Mouse (Mus musculus) gastrocnemius, postnatal 14 days (tissue): ENCODE measurements at regions not wholly inside any gene's neighbourhood (a gene's known extent, or its start where the extent isn't known, plus 50 kb on each side); places are given as distances from the start of the nearest gene placed in this dataset.
A peak's percentile ranks its signal among the peaks of the same experiment; 100 is the strongest.

Experiments used
- DNase-seq: peaks from one replicate; pipeline ENCODE4 v3.0.0; 2021; ENCODE audit warnings: mixed read lengths
- intact Hi-C: fragments of 180-260 bp; cut with DNase I; formaldehyde crosslinking; loops from one replicate; pipeline ENCODE4 v1.15.1; 2025; ENCODE audit warnings: low total_unique reads

GRCm38 (mm10) chr12:39070331-39071045 is 291.3 kb downstream of the Etv1 start:
- intact Hi-C loops, result no loop called here
- DNase-seq, result no peak

GRCm38 (mm10) chr12:39073289-39074022 is 294.3 kb downstream of the Etv1 start:
- DNase-seq, result no peak
- intact Hi-C loops, result no loop called here

- no peak for DNase-seq
- intact Hi-C loops, result no loop called here
Measured at GRCm38 (mm10) chr12:39086285-39086684, 307.1 kb downstream of the Etv1 start.

- no peak for DNase-seq
- intact Hi-C loops, result no loop called here
Measured at GRCm38 (mm10) chr12:39094638-39095230, 315.6 kb downstream of the Etv1 start.

GRCm38 (mm10) chr12:39123391-39124095 is 344.4 kb downstream of the Etv1 start:
- intact Hi-C loops, result no loop called here

GRCm38 (mm10) chr12:39154689-39155088 is 375.5 kb downstream of the Etv1 start:
- intact Hi-C loops, result no loop called here
- DNase-seq, result no peak

More at GRCm38 (mm10) chr12:39123391-39124095, 344.4 kb downstream of the Etv1 start:
- DNase-seq, result no peak

GRCm38 (mm10) chr12:39176958-39177357 is 397.8 kb downstream of the Etv1 start:
- intact Hi-C loops, result no loop called here
- no peak for DNase-seq

GRCm38 (mm10) chr12:39224073-39224472 is 444.9 kb downstream of the Etv1 start:
- DNase-seq, result no peak
- intact Hi-C loops, result no loop called here

GRCm38 (mm10) chr12:39256605-39257004 is 477.4 kb downstream of the Etv1 start:
- intact Hi-C loops, result no loop called here

GRCm38 (mm10) chr12:39257571-39257970 is 478.4 kb downstream of the Etv1 start:
- intact Hi-C loops, result no loop called here
- no peak for DNase-seq

More at GRCm38 (mm10) chr12:39256605-39257004, 477.4 kb downstream of the Etv1 start:
- no peak for DNase-seq

- intact Hi-C loops, result no loop called here
- DNase-seq, result no peak
Measured at GRCm38 (mm10) chr12:39289676-39290075, 510.5 kb downstream of the Etv1 start.

- intact Hi-C loops, result no loop called here
- DNase-seq, result no peak
Measured at GRCm38 (mm10) chr12:39301351-39302212, 522.4 kb downstream of the Etv1 start.

- intact Hi-C loops, result no loop called here
- DNase-seq, result no peak
Measured at GRCm38 (mm10) chr12:39302213-39302591, 523.0 kb downstream of the Etv1 start.

- intact Hi-C loops, result no loop called here
- DNase-seq, result no peak
Measured at GRCm38 (mm10) chr12:39307746-39308145, 528.6 kb downstream of the Etv1 start.

- intact Hi-C loops, result no loop called here
- no peak for DNase-seq
Measured at GRCm38 (mm10) chr12:39309905-39310304, 530.7 kb downstream of the Etv1 start.

- peak; percentile 34 for DNase-seq
- intact Hi-C loops, result no loop called here
Measured at GRCm38 (mm10) chr12:39317229-39317628, 538.0 kb downstream of the Etv1 start.

GRCm38 (mm10) chr12:39321453-39321852 is 542.3 kb downstream of the Etv1 start:
- intact Hi-C loops, result no loop called here
- DNase-seq, result no peak

GRCm38 (mm10) chr12:39326157-39326556 is 547.0 kb downstream of the Etv1 start:
- DNase-seq, result peak; percentile 5
- intact Hi-C loops, result no loop called here

GRCm38 (mm10) chr12:39326668-39327299 is 547.6 kb downstream of the Etv1 start:
- intact Hi-C loops, result no loop called here
- DNase-seq, result no peak
